Mouse (Mus musculus): ENCODE measurements at regions not wholly inside any gene's neighbourhood (a gene's known extent, or its start where the extent isn't known, plus 50 kb on each side); places are given as distances from the start of the nearest gene placed in this dataset.

DNA sequence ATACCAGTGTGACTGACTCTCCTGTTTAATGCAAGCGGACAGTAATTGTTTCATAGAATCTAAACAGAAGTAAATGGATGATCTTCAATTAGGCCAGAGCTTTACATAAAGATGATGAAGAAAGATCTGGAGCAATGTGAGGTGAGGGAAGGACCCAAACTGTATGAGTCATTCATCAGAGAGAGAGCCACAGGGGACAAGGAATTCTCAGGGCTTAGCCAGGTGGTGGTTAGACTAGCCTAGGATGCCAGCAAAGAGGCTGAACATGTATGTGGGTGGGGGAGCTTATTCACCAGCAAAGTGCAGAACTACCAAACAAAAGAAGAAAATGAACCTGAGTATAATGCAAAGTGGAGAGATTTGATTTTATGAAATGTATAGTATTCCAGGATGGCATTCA, 134.8 kb upstream of the Fam84a start:
- no peak for TF ChIP-seq CTCF (IDR thresholded peaks at IDR 0.05; ENCODE audit: low read depth, low read length)
- TF ChIP-seq POLR2A (IDR thresholded peaks at IDR 0.05; ENCODE audit: extremely low read depth, insufficient read depth, low read length): no peak

All from liver, adult 2 months (tissue).